Mouse (Mus musculus): Measurements from ENCODE around the gene Kif11.

Kif11 gene

GRCm38 (mm10) chr19:37377404-37377990 lies 1.3 kb downstream of the Kif11 start:
- DNase-seq: no peak

- DNase-seq: no peak
These were observed 2.6 kb downstream of the Kif11 start for GRCm38 (mm10) chr19:37378816-37379215.

- no peak for DNase-seq
These were observed 9.9 kb downstream of the Kif11 start for GRCm38 (mm10) chr19:37386126-37386525.

GRCm38 (mm10) chr19:37391869-37392268 lies 15.7 kb downstream of the Kif11 start:
- no peak for DNase-seq

GRCm38 (mm10) chr19:37396279-37396678 lies 20.1 kb downstream of the Kif11 start:
- no peak for DNase-seq

- DNase-seq: no peak
These were observed 24.7 kb downstream of the Kif11 start for GRCm38 (mm10) chr19:37400936-37401335.

- DNase-seq: no peak
These were observed 42.1 kb downstream of the Kif11 start for GRCm38 (mm10) chr19:37418294-37418693.

- peak; percentile 56 for DNase-seq
These were observed 43.4 kb downstream of the Kif11 start for GRCm38 (mm10) chr19:37419613-37420012.

- DNase-seq: no peak
These were observed 52.4 kb downstream of the Kif11 start for GRCm38 (mm10) chr19:37428589-37428988.

- DNase-seq: no peak
These were observed 55.0 kb downstream of the Kif11 start for GRCm38 (mm10) chr19:37431139-37431756.

- no peak for DNase-seq
These were observed 56.8 kb downstream of the Kif11 start for GRCm38 (mm10) chr19:37432868-37433570.

- DNase-seq: peak; percentile 18
These were observed 57.7 kb downstream of the Kif11 start for GRCm38 (mm10) chr19:37433895-37434262.

GRCm38 (mm10) chr19:37434263-37434951 lies 58.2 kb downstream of the Kif11 start, which contains the start of gene Hhex:
TSS of gene Hhex (plus strand) at chr19:37434810.
- peak; percentile 81 for DNase-seq

- peak; percentile 61 for DNase-seq
These were observed 59.0 kb downstream of the Kif11 start for GRCm38 (mm10) chr19:37435041-37435852.

- DNase-seq: peak; percentile 59
These were observed 59.6 kb downstream of the Kif11 start for GRCm38 (mm10) chr19:37435853-37436174.

- DNase-seq: peak; percentile 41
These were observed 60.5 kb downstream of the Kif11 start for GRCm38 (mm10) chr19:37436514-37437288.

- no peak for DNase-seq
These were observed 61.0 kb downstream of the Kif11 start for GRCm38 (mm10) chr19:37437289-37437606.

- no peak for DNase-seq
These were observed 64.0 kb downstream of the Kif11 start for GRCm38 (mm10) chr19:37440181-37440580.

- DNase-seq: peak; percentile 54
These were observed 64.7 kb downstream of the Kif11 start for GRCm38 (mm10) chr19:37440708-37441475.

GRCm38 (mm10) chr19:37442524-37443286 lies 66.5 kb downstream of the Kif11 start:
- no peak for DNase-seq
